Mouse (Mus musculus): ENCODE measurements at regions not wholly inside any gene's neighbourhood (a gene's known extent, or its start where the extent isn't known, plus 50 kb on each side); places are given as distances from the start of the nearest gene placed in this dataset.

- DNase-seq (ENCODE audit: low read depth), result no peak
Observed at GRCm38 (mm10) chr2:117023436-117023835, 97.7 kb upstream of the Spred1 start.

DNA sequence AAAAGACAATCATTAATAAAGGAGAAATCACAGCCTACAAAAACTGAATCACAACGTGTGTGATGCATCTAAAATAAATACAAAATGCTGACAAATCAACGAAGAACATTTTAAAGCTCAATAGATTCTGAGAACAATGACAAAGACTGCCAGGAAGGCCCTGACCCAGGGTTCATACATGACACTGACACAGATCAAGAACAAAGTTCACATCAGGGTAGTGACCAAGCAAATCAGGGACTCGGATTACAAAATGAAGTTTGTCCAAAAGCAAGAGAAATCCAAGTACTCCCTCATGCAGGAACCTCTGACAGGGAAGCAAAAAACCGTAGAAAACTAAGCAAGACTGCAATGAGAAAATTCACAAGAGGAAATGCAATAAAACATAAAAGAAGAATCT, 94.1 kb upstream of the Spred1 start:
- no peak for DNase-seq (ENCODE audit: low read depth)

DNA sequence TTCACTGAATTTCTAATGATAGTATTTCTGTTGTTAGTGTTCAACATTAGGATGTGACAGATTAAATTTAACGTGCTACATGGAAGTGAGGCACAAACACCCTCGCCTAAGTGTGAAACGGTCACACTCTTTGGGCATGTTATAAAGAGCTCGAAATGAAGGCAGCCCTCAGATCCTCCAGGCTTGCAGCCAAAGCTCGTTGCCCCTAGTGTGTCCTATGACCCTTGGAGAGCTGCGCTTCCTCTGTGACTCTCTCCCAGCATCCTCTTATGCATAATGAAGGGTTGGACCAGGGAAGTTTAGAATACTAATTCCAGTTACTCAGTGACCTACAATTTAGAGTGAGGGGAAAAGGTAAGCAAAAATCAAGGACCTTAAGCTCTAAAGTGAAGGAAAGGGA, 92.4 kb upstream of the Spred1 start:
- no peak for DNase-seq (ENCODE audit: low read depth)

- DNase-seq (ENCODE audit: low read depth), result no peak
Observed at GRCm38 (mm10) chr2:117036197-117036872, 84.8 kb upstream of the Spred1 start.

DNA sequence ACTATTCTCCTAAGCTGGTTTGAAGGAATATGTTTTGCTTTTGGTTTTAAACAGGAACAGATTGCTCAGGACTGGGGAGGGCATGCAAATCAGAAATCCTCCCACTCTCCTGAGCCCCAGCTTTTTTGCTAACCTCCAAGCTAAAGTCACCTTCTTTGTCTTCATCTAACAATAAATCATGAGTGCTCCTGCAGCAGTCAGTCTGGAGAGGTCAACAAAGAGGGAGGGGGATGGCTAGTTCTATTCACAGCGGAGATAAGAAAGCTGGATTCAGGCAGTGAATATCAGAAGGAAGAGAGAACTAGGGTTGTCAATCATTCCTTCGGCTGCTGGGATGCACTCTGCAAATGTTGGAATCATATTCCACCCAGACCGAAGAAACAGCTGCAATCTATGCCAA, 81.0 kb upstream of the Spred1 start:
- DNase-seq (ENCODE audit: low read depth), result no peak

- DNase-seq (ENCODE audit: low read depth), result no peak
Observed at GRCm38 (mm10) chr2:117043831-117044230, 77.3 kb upstream of the Spred1 start.

GRCm38 (mm10) chr2:117048290-117048730, 72.9 kb upstream of the Spred1 start:
- no peak for DNase-seq (ENCODE audit: low read depth)

- no peak for DNase-seq (ENCODE audit: low read depth)
Observed at GRCm38 (mm10) chr2:117050061-117050460, 71.1 kb upstream of the Spred1 start.

GRCm38 (mm10) chr2:117064126-117064525, 57.0 kb upstream of the Spred1 start:
- no peak for DNase-seq (ENCODE audit: low read depth)

DNA sequence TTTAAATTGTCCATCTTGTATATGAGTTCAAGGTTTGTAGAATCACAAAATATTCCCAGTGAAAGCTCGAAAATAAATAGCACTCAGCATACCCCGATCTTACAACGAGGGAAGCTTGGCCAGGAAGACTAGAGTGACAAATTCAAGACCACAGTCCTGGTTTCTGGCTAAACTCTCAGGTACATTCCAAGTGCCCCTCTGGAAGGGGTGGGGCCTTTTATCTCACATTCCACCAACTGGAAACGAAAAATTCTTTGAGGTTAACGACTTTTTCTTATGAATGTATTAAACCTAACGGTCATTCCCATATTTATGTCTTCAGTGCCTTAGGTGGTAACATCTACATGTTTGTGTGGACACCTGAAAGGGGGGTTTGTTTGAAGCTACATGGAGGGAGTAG, 50.8 kb upstream of the Spred1 start:
- DNase-seq (ENCODE audit: low read depth), result no peak

GRCm38 (mm10) chr2:117071098-117071497, 50.1 kb upstream of the Spred1 start:
- no peak for DNase-seq (ENCODE audit: low read depth)
